Mouse (Mus musculus) ES-E14 (cell line): Measurements from ENCODE around the gene Upf2.

Source experiments
- CHD2 ChIP-seq: IDR thresholded peaks from 2 replicates; pipeline ENCODE4 v1.6.1; 2014; ENCODE audit warnings: mild to moderate bottlenecking, low read depth, low read length, inconsistent platforms
- HCFC1 ChIP-seq: IDR thresholded peaks from 2 replicates; pipeline ENCODE4 v1.6.1; 2012; ENCODE audit warnings: low read length, inconsistent platforms, borderline replicate concordance; ENCODE audit not compliant: insufficient read depth
- MAFK ChIP-seq: IDR thresholded peaks from 2 replicates; pipeline ENCODE4 v1.6.1; 2014; ENCODE audit warnings: mild to moderate bottlenecking, low read depth, low read length, inconsistent platforms; ENCODE audit not compliant: insufficient read depth
- ZC3H11A ChIP-seq: IDR thresholded peaks from 2 replicates; pipeline ENCODE4 v1.6.1; 2012; ENCODE audit warnings: low read depth, mild to moderate bottlenecking, inconsistent platforms, low read length, borderline replicate concordance
- ZNF384 ChIP-seq: IDR thresholded peaks from 2 replicates; pipeline ENCODE4 v1.6.1; 2012; ENCODE audit warnings: low read depth, low read length, inconsistent platforms

GRCm38 (mm10) chr2:5946876-5947275 is 4.4 kb upstream of the Upf2 start:
- TF ChIP-seq MAFK (no peak), ZNF384 (no peak), CHD2 (no peak), HCFC1 (no peak), ZC3H11A (no peak)
